Mouse (Mus musculus) ES-Bruce4 (cell line): ENCODE measurements around the gene Gpr22. TPM values are rescaled to one million over a fixed set of nuclear protein-coding genes. Genes with fewer than 3 reads are reported as not detected.

Experiments
- H3K27ac ChIP-seq: 2 replicates; pipeline ENCODE4 v1.5.1; 2012; ENCODE audit warnings: low read length, inconsistent platforms; ENCODE audit not compliant: insufficient read depth
- H3K27me3 ChIP-seq: 2 replicates; pipeline ENCODE4 v1.6.1; 2012; ENCODE audit warnings: mild to moderate bottlenecking, low read length, inconsistent platforms; ENCODE audit not compliant: control insufficient read depth, poor library complexity, insufficient read depth, severe bottlenecking
- H3K36me3 ChIP-seq: 2 replicates; pipeline ENCODE4 v1.6.1; 2012; ENCODE audit warnings: inconsistent platforms, mild to moderate bottlenecking, low read length, moderate library complexity; ENCODE audit not compliant: control insufficient read depth, poor library complexity, insufficient read depth, severe bottlenecking
- H3K4me1 ChIP-seq: one replicate; pipeline ENCODE4 v1.8.1; 2011; ENCODE audit warnings: low read length; ENCODE audit not compliant: control insufficient read depth, insufficient read depth
- H3K4me3 ChIP-seq: 2 replicates; pipeline ENCODE4 v1.5.1; 2011; ENCODE audit warnings: low read depth, mild to moderate bottlenecking, low read length
- H3K9ac ChIP-seq: 2 replicates; pipeline ENCODE4 v1.6.1; 2012; ENCODE audit warnings: low read depth, mild to moderate bottlenecking, inconsistent platforms; ENCODE audit not compliant: poor library complexity, severe bottlenecking
- H3K9me3 ChIP-seq: replicated peaks from 2 replicates; pipeline ENCODE4 v1.6.1; 2012; ENCODE audit warnings: mild to moderate bottlenecking, low read length, inconsistent platforms; ENCODE audit not compliant: control insufficient read depth, poor library complexity, insufficient read depth, severe bottlenecking
- CTCF ChIP-seq: IDR thresholded peaks from one replicate; pipeline ENCODE4 v1.8.1; 2011; ENCODE audit warnings: low read depth, low read length
- EP300 ChIP-seq: IDR thresholded peaks from 2 replicates; pipeline ENCODE4 v1.6.1; 2011; ENCODE audit warnings: low read depth, low read length; ENCODE audit not compliant: insufficient read depth
- POLR2A ChIP-seq: IDR thresholded peaks from one replicate; pipeline ENCODE4 v1.8.1; 2011; ENCODE audit warnings: low read length; ENCODE audit not compliant: insufficient read depth
- polyA plus RNA-seq: library from polyadenylated mRNA; stranded (reverse); fragments of >200 nt; gene quantifications from 2 replicates; pipeline ENCODE4 v1.2.4, GENCODE M21; 2011; ENCODE audit warnings: low read depth; ENCODE audit not compliant: missing spikeins, insufficient read depth, insufficient read length

Gene Gpr22
- polyA plus RNA-seq, 1 experiment = not detected

- TF ChIP-seq CTCF (no peak), POLR2A (no peak), EP300 (no peak)
- Histone ChIP-seq H3K36me3 (no peaks in the 10 kb centered on the region), H3K4me1 (no peaks in the 10 kb centered on the region), H3K27me3 (no peaks in the 10 kb centered on the region), H3K9me3 (0 out of 2 replicates have a peak, but pooled peaks cover 2% of the 10 kb centered on the region), H3K4me3 (no peak overlapping the region), H3K9ac (no peak overlapping the region), H3K27ac (no peak overlapping the region)
Observed at GRCm38 (mm10) chr12:31700623-31701347, 13.0 kb downstream of the Gpr22 start.

DNA sequence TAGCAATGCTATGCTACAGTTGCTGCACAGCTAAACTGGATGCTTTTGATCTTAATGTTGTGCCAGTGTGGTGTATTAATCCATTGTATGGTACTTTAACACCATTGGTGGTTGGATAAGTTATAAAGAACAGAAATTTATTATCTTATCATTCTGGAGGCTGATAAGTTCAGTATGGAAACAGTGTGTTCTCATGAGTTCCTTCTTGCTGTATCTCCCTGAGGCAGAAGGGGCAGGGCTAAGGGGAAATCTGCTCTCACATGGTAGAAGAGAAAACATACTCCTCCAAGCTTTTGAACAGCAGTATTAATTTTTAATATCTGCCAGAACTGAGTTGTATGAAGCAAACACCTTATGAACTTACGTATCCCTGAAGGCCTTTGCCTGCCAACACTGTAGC is 20.5 kb downstream of the Gpr22 start:
- no peak overlapping the region for H3K9ac ChIP-seq
- H3K4me1 ChIP-seq = no peaks in the 10 kb centered on the region
- no peaks in the 10 kb centered on the region for H3K27me3 ChIP-seq
- H3K36me3 ChIP-seq = no peaks in the 10 kb centered on the region
- H3K9me3 ChIP-seq = 0 out of 2 replicates have a peak, but pooled peaks cover 2% of the 10 kb centered on the region
- H3K27ac ChIP-seq = no peak overlapping the region
- TF ChIP-seq EP300 (no peak), CTCF (no peak), POLR2A (no peak)
- H3K4me3 ChIP-seq = no peak overlapping the region

DNA sequence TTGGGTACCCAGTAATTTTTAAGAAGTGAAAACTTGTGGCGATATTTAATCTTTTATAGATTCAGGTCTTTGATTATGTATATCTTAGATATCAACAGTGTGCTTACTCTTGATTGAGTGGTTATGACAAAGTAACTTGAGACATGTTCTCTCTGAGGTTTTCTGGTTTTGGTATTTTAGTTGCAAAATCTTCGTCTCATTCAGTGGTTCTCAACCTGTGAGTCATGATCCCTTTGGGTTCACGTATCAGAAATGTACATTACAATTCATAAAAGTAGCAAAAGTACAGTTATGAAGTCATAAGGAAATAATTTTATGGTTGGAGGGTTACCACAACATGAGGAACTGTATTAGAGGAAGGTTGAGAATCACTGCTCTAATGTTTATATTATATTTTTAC is 27.1 kb downstream of the Gpr22 start:
- H3K27ac ChIP-seq = no peak overlapping the region
- no peak overlapping the region for H3K9ac ChIP-seq
- no peaks in the 10 kb centered on the region for H3K4me1 ChIP-seq
- no peaks in the 10 kb centered on the region for H3K27me3 ChIP-seq
- no peaks in the 10 kb centered on the region for H3K9me3 ChIP-seq
- no peak for TF ChIP-seq POLR2A
- TF ChIP-seq EP300 = no peak
- no peak for TF ChIP-seq CTCF
- H3K36me3 ChIP-seq = no peaks in the 10 kb centered on the region
- H3K4me3 ChIP-seq = no peak overlapping the region

- Histone ChIP-seq H3K4me3 (no peak overlapping the region), H3K36me3 (peaks cover 3% of the 10 kb centered on the region), H3K27ac (no peak overlapping the region), H3K27me3 (no peaks in the 10 kb centered on the region), H3K4me1 (no peaks in the 10 kb centered on the region), H3K9me3 (no peaks in the 10 kb centered on the region), H3K9ac (no peak overlapping the region)
- TF ChIP-seq POLR2A (no peak), EP300 (no peak), CTCF (no peak)
Observed at GRCm38 (mm10) chr12:31667187-31667586, 46.6 kb downstream of the Gpr22 start.

DNA sequence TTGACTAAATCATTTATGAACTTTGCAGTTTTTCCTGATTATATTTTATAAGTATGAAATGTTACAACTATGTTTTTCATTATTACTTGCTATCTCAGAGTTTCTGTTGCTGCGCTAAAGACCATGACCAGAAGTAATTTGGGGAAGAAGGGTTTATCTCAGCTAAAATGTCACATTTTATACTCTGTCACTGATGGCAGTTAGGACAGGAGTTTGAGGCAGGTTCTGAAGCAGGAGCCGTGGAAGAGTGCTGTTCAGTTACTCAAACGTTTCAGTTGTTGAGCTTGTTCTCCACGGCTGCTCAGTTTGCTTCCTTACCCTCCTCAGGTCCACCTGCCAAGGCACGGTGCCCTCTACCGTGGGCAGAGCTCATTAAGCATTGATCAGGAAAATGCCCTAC is 47.7 kb downstream of the Gpr22 start:
- Histone ChIP-seq H3K4me1 (no peaks in the 10 kb centered on the region), H3K27ac (no peak overlapping the region), H3K4me3 (no peak overlapping the region), H3K27me3 (no peaks in the 10 kb centered on the region), H3K9me3 (no peaks in the 10 kb centered on the region), H3K9ac (no peak overlapping the region), H3K36me3 (peaks cover 3% of the 10 kb centered on the region)
- TF ChIP-seq POLR2A (no peak), EP300 (no peak), CTCF (no peak)

Other genes with a start within 250 kb of the Gpr22 start
- gene Cbll1, start 214.3 kb downstream of the Gpr22 start, polyA plus RNA-seq = 45.3 and 47.6 TPM in 2 replicates
- not detected in 2 replicates for gene Slc26a4, start 154.0 kb downstream of the Gpr22 start, polyA plus RNA-seq
- gene Bcap29, start 79.3 kb downstream of the Gpr22 start, polyA plus RNA-seq = 33.1 and 33.2 TPM in 2 replicates
- gene Dus4l, start 59.1 kb downstream of the Gpr22 start, polyA plus RNA-seq = 23.0 and 23.9 TPM in 2 replicates
- 50.6 and 53.6 TPM in 2 replicates for gene Cog5, start 59.1 kb downstream of the Gpr22 start, polyA plus RNA-seq
- gene Hbp1, start 236.6 kb upstream of the Gpr22 start, polyA plus RNA-seq = 91.9 and 96.5 TPM in 2 replicates